Mouse (Mus musculus) limb, embryonic 12.5 days (tissue): ENCODE measurements around the gene Ugt1a8. TPM values are rescaled to one million over a fixed set of nuclear protein-coding genes. Genes with fewer than 3 reads are reported as not detected.
"Not testable (repeated sequence)": the region's sequence is repeated elsewhere in the genome, so short reads cannot be mapped to it uniquely, and the experiment has no call there.

Source experiments
- ATAC-seq: fragments of 200-750 bp; cut with Nextera tagmentation; 2 replicates; pipeline ENCODE4 v1.8.0; 2017; ENCODE audit warnings: low read depth, moderate TSS enrichment; ENCODE audit not compliant: insufficient number of reproducible peaks, insufficient read depth, low FRiP score, low TSS enrichment
- H3K27ac ChIP-seq: fragments of 300-500 bp; sonication (generic); 2 replicates; pipeline ENCODE4 v1.5.1; 2016; ENCODE audit warnings: mild to moderate bottlenecking, moderate library complexity
- H3K27me3 ChIP-seq: fragments of 300-500 bp; sonication (generic); 2 replicates; pipeline ENCODE4 v1.6.1; 2016; ENCODE audit warnings: mild to moderate bottlenecking, moderate library complexity
- H3K36me3 ChIP-seq: fragments of 300-500 bp; sonication (generic); 2 replicates; pipeline ENCODE4 v1.6.1; 2016; ENCODE audit warnings: mild to moderate bottlenecking, moderate library complexity
- H3K4me1 ChIP-seq: fragments of 300-500 bp; sonication (generic); replicated peaks from 2 replicates; pipeline ENCODE4 v1.6.1; 2016
- H3K4me2 ChIP-seq: fragments of 300-500 bp; sonication (generic); 2 replicates; pipeline ENCODE4 v1.6.1; 2016; ENCODE audit warnings: mild to moderate bottlenecking, moderate library complexity
- H3K4me3 ChIP-seq: fragments of 300-500 bp; sonication (generic); replicated peaks from 2 replicates; pipeline ENCODE4 v1.5.1; 2016; ENCODE audit warnings: mild to moderate bottlenecking
- H3K9ac ChIP-seq: fragments of 300-500 bp; sonication (generic); replicated peaks from 2 replicates; pipeline ENCODE4 v1.6.1; 2016; ENCODE audit warnings: mild to moderate bottlenecking, moderate library complexity
- H3K9me3 ChIP-seq: fragments of 300-500 bp; sonication (generic); 2 replicates; pipeline ENCODE4 v1.6.1; 2016; ENCODE audit warnings: mild to moderate bottlenecking, moderate library complexity
- WGBS: fragments of 180-500 bp; shearing (Covaris S2); methylation state at CpG from one replicate; pipeline ENCODE4 v1.1.7; 2016; 5-methylcytosine and 5-hydroxymethylcytosine counted together
- polyA plus RNA-seq: library from polyadenylated mRNA; unstranded; fragments of >200 nt; fragmentation: Nextera tagmentation; extraction: Ambion mirVana; gene quantifications from 2 replicates; pipeline ENCODE4 v1.2.1, GENCODE M21; 2016

Ugt1a8 gene
- polyA plus RNA-seq, result not detected in 2 replicates

GRCm38 (mm10) chr1:88087513-88087912, at the start of gene Ugt1a8:
Ugt1a8 (plus strand) TSS chr1:88087813.
- no peaks in the 10 kb centered on the region for H3K27me3 ChIP-seq
- H3K27ac ChIP-seq, result no peak within 1 kb of the TSS
- no peak within 1 kb of the TSS for H3K4me3 ChIP-seq
- H3K36me3 ChIP-seq, result no peaks in the 10 kb centered on the region
- no peak within 1 kb of the TSS for H3K9ac ChIP-seq
- 77% methylated on average over 3 of the region's 3 CpGs for WGBS
- ATAC-seq, result no peak
- no peak within 1 kb of the TSS for H3K4me2 ChIP-seq
- H3K4me1 ChIP-seq, result no peaks in the 10 kb centered on the region
- H3K9me3 ChIP-seq, result no peaks in the 10 kb centered on the region

- H3K27me3 ChIP-seq, H3K4me1 ChIP-seq, H3K9ac ChIP-seq, H3K9me3 ChIP-seq, ATAC-seq, H3K27ac ChIP-seq, H3K4me3 ChIP-seq, H3K36me3 ChIP-seq, H3K4me2 ChIP-seq: not testable (repeated sequence)
- 86% methylated on average over 1 of the region's 2 CpGs for WGBS
These were observed 44.6 kb upstream of the Ugt1a8 start for GRCm38 (mm10) chr1:88043044-88043443.

GRCm38 (mm10) chr1:88044832-88045437, 42.7 kb upstream of the Ugt1a8 start:
- H3K4me3 ChIP-seq, H3K27ac ChIP-seq, H3K4me1 ChIP-seq, H3K9ac ChIP-seq, H3K27me3 ChIP-seq, H3K9me3 ChIP-seq, ATAC-seq, H3K4me2 ChIP-seq, H3K36me3 ChIP-seq: not testable (repeated sequence)
- WGBS, result 71% methylated on average over 4 of the region's 5 CpGs

- not testable (repeated sequence) for H3K27me3 ChIP-seq, H3K27ac ChIP-seq, H3K36me3 ChIP-seq, ATAC-seq, H3K4me2 ChIP-seq, H3K9me3 ChIP-seq, H3K4me1 ChIP-seq, H3K4me3 ChIP-seq, H3K9ac ChIP-seq
- 89% methylated on average over 2 of the region's 2 CpGs for WGBS
These were observed 40.2 kb upstream of the Ugt1a8 start for GRCm38 (mm10) chr1:88047408-88047807.

DNA sequence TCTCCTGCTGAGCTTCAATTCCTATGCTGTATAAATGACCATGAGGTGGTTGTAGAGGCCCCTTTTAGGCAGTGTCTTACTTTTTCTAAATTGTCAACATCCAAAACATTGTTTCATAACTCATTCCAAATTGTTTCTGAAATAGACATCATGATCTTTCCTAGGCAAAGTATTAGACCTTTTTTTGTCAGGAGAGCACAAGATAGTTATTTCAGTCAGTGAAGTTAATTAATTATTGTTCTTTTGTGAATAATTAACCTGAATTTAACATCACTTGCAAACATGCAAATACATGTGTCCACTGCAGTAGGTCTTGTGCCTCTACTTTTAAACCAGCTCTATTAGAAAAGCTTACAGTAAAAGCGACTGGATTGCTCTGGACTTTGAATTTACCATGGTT, 32.5 kb upstream of the Ugt1a8 start, which contains the start of gene Ugt1a10:
Gene Ugt1a10 (plus strand): TSS at position 301 of the 400 bp plus-strand sequence.
- Histone ChIP-seq H3K9ac (no peak within 1 kb of the TSS), H3K9me3 (no peaks in the 10 kb centered on the region), H3K4me2 (no peak within 1 kb of the TSS), H3K36me3 (no peaks in the 10 kb centered on the region), H3K27me3 (no peaks in the 10 kb centered on the region), H3K4me3 (no peak within 1 kb of the TSS), H3K4me1 (no peaks in the 10 kb centered on the region), H3K27ac (no peak within 1 kb of the TSS)
- ATAC-seq, result no peak
- 76% methylated on average over 1 of the region's 1 CpGs for WGBS

- H3K4me1 ChIP-seq, H3K4me2 ChIP-seq, H3K36me3 ChIP-seq, H3K9ac ChIP-seq, H3K27me3 ChIP-seq, H3K9me3 ChIP-seq, H3K4me3 ChIP-seq, H3K27ac ChIP-seq, ATAC-seq: not testable (repeated sequence)
- 83% methylated on average over 1 of the region's 2 CpGs for WGBS
These were observed 21.0 kb upstream of the Ugt1a8 start for GRCm38 (mm10) chr1:88066472-88067102.

- Histone ChIP-seq H3K36me3 (no peaks in the 10 kb centered on the region), H3K4me3 (no peak within 1 kb of the TSS), H3K27me3 (no peaks in the 10 kb centered on the region), H3K4me1 (no peaks in the 10 kb centered on the region), H3K9ac (no peak within 1 kb of the TSS), H3K4me2 (no peak within 1 kb of the TSS), H3K9me3 (no peaks in the 10 kb centered on the region), H3K27ac (no peak within 1 kb of the TSS)
- ATAC-seq, result no peak
- 69% methylated on average over 2 of the region's 2 CpGs for WGBS
These were observed 17.1 kb upstream of the Ugt1a8 start, which contains the start of gene Ugt1a9 for GRCm38 (mm10) chr1:88070495-88070894. Ugt1a9 (plus strand) TSS chr1:88070800.

- Histone ChIP-seq H3K27ac (no peak overlapping the region), H3K9ac (no peak overlapping the region), H3K4me3 (no peak overlapping the region), H3K36me3 (no peaks in the 10 kb centered on the region), H3K9me3 (no peaks in the 10 kb centered on the region), H3K27me3 (no peaks in the 10 kb centered on the region), H3K4me2 (no peak overlapping the region), H3K4me1 (no peaks in the 10 kb centered on the region)
- 85% methylated on average over 4 of the region's 4 CpGs for whole genome bisulfite sequencing
- ATAC-seq, result no peak
These were observed 16.7 kb upstream of the Ugt1a8 start for GRCm38 (mm10) chr1:88070902-88071301.

GRCm38 (mm10) chr1:88074471-88074870, 13.1 kb upstream of the Ugt1a8 start:
- Histone ChIP-seq H3K4me2 (no peak overlapping the region), H3K27me3 (no peaks in the 10 kb centered on the region), H3K9me3 (no peaks in the 10 kb centered on the region), H3K4me1 (no peaks in the 10 kb centered on the region), H3K9ac (no peak overlapping the region), H3K4me3 (no peak overlapping the region), H3K36me3 (no peaks in the 10 kb centered on the region), H3K27ac (no peak overlapping the region)
- ATAC-seq, result no peak
- 81% methylated on average over 2 of the region's 2 CpGs for WGBS

- Histone ChIP-seq H3K27me3 (no peaks in the 10 kb centered on the region), H3K9ac (no peak overlapping the region), H3K4me2 (no peak overlapping the region), H3K9me3 (no peaks in the 10 kb centered on the region), H3K36me3 (no peaks in the 10 kb centered on the region), H3K27ac (no peak overlapping the region), H3K4me3 (no peak overlapping the region), H3K4me1 (no peaks in the 10 kb centered on the region)
- 83% methylated on average over 1 of the region's 1 CpGs for WGBS
- ATAC-seq, result no peak
These were observed 10.5 kb upstream of the Ugt1a8 start for GRCm38 (mm10) chr1:88077128-88077527.

DNA sequence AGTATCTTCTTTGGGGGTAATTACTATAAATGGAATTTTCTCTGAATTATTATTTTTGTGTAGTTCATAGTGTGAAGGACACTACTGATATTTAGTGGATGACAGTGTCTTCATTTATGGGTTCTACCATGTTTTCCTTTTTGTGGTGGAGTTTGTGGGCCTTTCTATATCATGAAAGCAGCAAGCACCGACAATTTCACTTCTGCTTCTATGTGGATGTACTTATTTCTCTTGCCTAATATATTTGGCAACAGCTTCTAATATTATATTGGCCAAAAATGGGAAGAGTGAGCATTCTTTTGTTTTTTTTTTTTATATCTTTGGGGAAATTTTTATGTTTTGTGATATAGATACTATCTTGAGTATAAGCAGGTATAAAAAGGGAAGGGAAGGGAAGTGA, 5.9 kb upstream of the Ugt1a8 start:
- no peaks in the 10 kb centered on the region for H3K9me3 ChIP-seq
- no peak for ATAC-seq
- H3K27ac ChIP-seq, result no peak overlapping the region
- no peak overlapping the region for H3K9ac ChIP-seq
- no peak overlapping the region for H3K4me3 ChIP-seq
- whole genome bisulfite sequencing, result 98% methylated on average over 1 of the region's 1 CpGs
- no peaks in the 10 kb centered on the region for H3K36me3 ChIP-seq
- H3K4me2 ChIP-seq, result no peak overlapping the region
- no peaks in the 10 kb centered on the region for H3K27me3 ChIP-seq
- no peaks in the 10 kb centered on the region for H3K4me1 ChIP-seq

- H3K4me2 ChIP-seq, result no peak overlapping the region
These were observed 1.5 kb upstream of the Ugt1a8 start for GRCm38 (mm10) chr1:88086125-88086524.

More at GRCm38 (mm10) chr1:88086125-88086524, 1.5 kb upstream of the Ugt1a8 start:
- 83% methylated on average over 1 of the region's 1 CpGs for WGBS
- no peaks in the 10 kb centered on the region for H3K9me3 ChIP-seq
- no peak for ATAC-seq
- no peak overlapping the region for H3K27ac ChIP-seq
- H3K9ac ChIP-seq, result no peak overlapping the region
- no peaks in the 10 kb centered on the region for H3K4me1 ChIP-seq
- no peaks in the 10 kb centered on the region for H3K27me3 ChIP-seq
- no peak overlapping the region for H3K4me3 ChIP-seq
- no peaks in the 10 kb centered on the region for H3K36me3 ChIP-seq
